Mouse (Mus musculus) heart, embryonic 14.5 days (tissue): ENCODE results near the gene Camk2g. TPM values are rescaled to one million over a fixed set of nuclear protein-coding genes. Genes with fewer than 3 reads are reported as not detected.
"Not testable (repeated sequence)": the region's sequence is repeated elsewhere in the genome, so short reads cannot be mapped to it uniquely, and the experiment has no call there.

ENCODE experiments used
- ATAC-seq: fragments of 200-750 bp; cut with Nextera tagmentation; 2 replicates; pipeline ENCODE4 v1.8.0; 2017; ENCODE audit warnings: low read depth, moderate TSS enrichment; ENCODE audit not compliant: insufficient number of reproducible peaks, insufficient read depth, low FRiP score
- H3K27ac ChIP-seq, 2 experiments: fragments of 200-500 bp in 1 of 2; fragments of 300-500 bp in 1 of 2; sonication (generic) in 1 of 2; replicated peaks in 1 of 2; 2 replicates each; pipeline ENCODE4 v1.5.1; 2012 to 2014; ENCODE audit warnings: low read depth in 2 of 2, low read length in 2 of 2, control low read depth in 1 of 2, mild to moderate bottlenecking in 1 of 2, mixed read lengths in 1 of 2; ENCODE audit not compliant: control insufficient read depth in 1 of 2, insufficient read depth in 1 of 2
- H3K27me3 ChIP-seq: fragments of 300-500 bp; sonication (generic); 2 replicates; pipeline ENCODE4 v1.6.1; 2014; ENCODE audit warnings: mild to moderate bottlenecking, low read length, control low read depth; ENCODE audit not compliant: control insufficient read depth, insufficient read depth
- H3K36me3 ChIP-seq: fragments of 300-500 bp; sonication (generic); 2 replicates; pipeline ENCODE4 v1.6.1; 2014; ENCODE audit warnings: mild to moderate bottlenecking, control low read depth, low read length, mixed read lengths; ENCODE audit not compliant: control insufficient read depth, insufficient read depth
- H3K4me1 ChIP-seq, 2 experiments: fragments of 200-500 bp in 1 of 2; fragments of 300-500 bp in 1 of 2; sonication (generic) in 1 of 2; 2 replicates each; pipeline ENCODE4 v1.6.1; 2012 to 2014; ENCODE audit warnings: low read length in 2 of 2, control low read depth in 1 of 2, mixed read lengths in 1 of 2; ENCODE audit not compliant: control insufficient read depth in 2 of 2, insufficient read depth in 2 of 2
- H3K4me2 ChIP-seq: fragments of 300-500 bp; sonication (generic); 2 replicates; pipeline ENCODE4 v1.6.1; 2014; ENCODE audit warnings: mild to moderate bottlenecking, low read length
- H3K4me3 ChIP-seq, 2 experiments: fragments of 200-500 bp in 1 of 2; fragments of 300-500 bp in 1 of 2; sonication (generic) in 1 of 2; 2 replicates each; pipeline ENCODE4 v1.5.1; 2012 to 2014; ENCODE audit warnings: low read length in 2 of 2, mild to moderate bottlenecking in 2 of 2, control low read depth in 1 of 2, low read depth in 1 of 2, moderate library complexity in 1 of 2; ENCODE audit not compliant: control insufficient read depth in 1 of 2, insufficient read depth in 1 of 2
- H3K9ac ChIP-seq: fragments of 300-500 bp; sonication (generic); 2 replicates; pipeline ENCODE4 v1.6.1; 2014; ENCODE audit warnings: mild to moderate bottlenecking, low read length
- H3K9me3 ChIP-seq: fragments of 300-500 bp; sonication (generic); 2 replicates; pipeline ENCODE4 v1.6.1; 2016; ENCODE audit warnings: low read length, control low read depth; ENCODE audit not compliant: control insufficient read depth
- WGBS: fragments of 180-500 bp; shearing (Covaris S2); extraction: QIAGEN DNeasy Blood & Tissue Kit; methylation state at CpG from one replicate; pipeline ENCODE4 v1.1.7; 2014; 5-methylcytosine and 5-hydroxymethylcytosine counted together
- polyA plus RNA-seq: library from polyadenylated mRNA; unstranded; fragments of >200 nt; fragmentation: Nextera tagmentation; extraction: Ambion mirVana; gene quantifications from 2 replicates; pipeline ENCODE4 v1.2.1, GENCODE M21; 2014

Gene Camk2g
- polyA plus RNA-seq, 1 experiment from 2014 or later: 64.0 TPM

DNA sequence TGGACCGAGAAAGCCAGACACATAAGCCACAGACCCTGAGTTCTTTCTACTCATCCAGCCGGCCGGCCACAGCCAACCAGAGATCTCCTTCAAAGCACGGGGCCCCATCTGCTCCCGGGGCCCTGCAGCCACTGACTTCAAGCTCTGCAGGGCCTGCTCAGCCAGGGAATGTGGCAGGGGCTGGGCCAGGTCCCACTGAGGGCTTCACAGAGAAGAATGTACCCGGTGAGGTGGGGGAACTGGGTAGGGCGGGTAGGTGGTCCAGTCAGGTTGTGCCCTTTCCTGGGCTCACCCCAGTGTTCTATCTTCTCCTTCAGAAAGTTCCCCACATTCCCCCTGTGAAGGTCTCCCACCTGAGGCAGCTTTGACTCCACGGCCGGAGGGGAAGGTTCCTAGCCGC lies 75.4 kb downstream of the Camk2g start:
- no peak overlapping the region for H3K27ac ChIP-seq
- 88% methylated on average over 10 of the region's 10 CpGs for WGBS
- ATAC-seq: no peak
- H3K36me3 ChIP-seq: peaks cover 100% of the 10 kb centered on the region
- H3K4me2 ChIP-seq: no peak overlapping the region
- H3K9me3 ChIP-seq: no peaks in the 10 kb centered on the region
- peaks cover 8 to 10% of the 10 kb centered on the region in 2 experiments; a peak in 3 of 4 replicates for H3K4me1 ChIP-seq
- H3K27me3 ChIP-seq: no peaks in the 10 kb centered on the region
- H3K9ac ChIP-seq: no peak overlapping the region
- no peak overlapping the region for H3K4me3 ChIP-seq

- peak; percentile 52 for ATAC-seq
- H3K4me3 ChIP-seq: no peak overlapping the region
- peaks cover 13 to 25% of the 10 kb centered on the region in 2 experiments for H3K4me1 ChIP-seq
- H3K9ac ChIP-seq: peak overlapping the region; percentile 44
- peak overlapping the region; percentile 26 for H3K4me2 ChIP-seq
- no peaks in the 10 kb centered on the region for H3K9me3 ChIP-seq
- H3K27ac ChIP-seq: peak overlapping the region; percentile 82 to 83
- WGBS: 22% methylated on average over 11 of the region's 11 CpGs
- H3K27me3 ChIP-seq: no peaks in the 10 kb centered on the region
- H3K36me3 ChIP-seq: peaks cover 85% of the 10 kb centered on the region
Measured at GRCm38 (mm10) chr14:20713832-20714231, 80.1 kb downstream of the Camk2g start.

- H3K9ac ChIP-seq: peak overlapping the region; percentile 97
- WGBS: 10% methylated on average over 10 of the region's 10 CpGs
- H3K36me3 ChIP-seq: peaks cover 47% of the 10 kb centered on the region
- peak overlapping the region; percentile 88 for H3K4me2 ChIP-seq
- H3K27me3 ChIP-seq: no peaks in the 10 kb centered on the region
- H3K4me1 ChIP-seq: peaks cover 4 to 25% of the 10 kb centered on the region in 2 experiments
- peak overlapping the region; percentile 89 to 97 for H3K4me3 ChIP-seq
- no peak for ATAC-seq
- H3K9me3 ChIP-seq: no peaks in the 10 kb centered on the region
- peak overlapping the region in 1 of 2 experiments; percentile 90; a peak in 2 of 4 replicates for H3K27ac ChIP-seq
Measured at GRCm38 (mm10) chr14:20708239-20708638, 85.6 kb downstream of the Camk2g start.

GRCm38 (mm10) chr14:20707201-20708190 lies 86.4 kb downstream of the Camk2g start, which contains the start of gene Zswim8:
Gene Zswim8, plus strand, starts transcription at chr14:20707552.
- H3K9me3 ChIP-seq: no peaks in the 10 kb centered on the region
- peaks cover 39% of the 10 kb centered on the region for H3K36me3 ChIP-seq
- H3K4me2 ChIP-seq: peak within 1 kb of the TSS; percentile 88
- peak; percentile 87 for ATAC-seq
- peak within 1 kb of the TSS; percentile 73 to 90 for H3K27ac ChIP-seq
- peaks cover 3 to 23% of the 10 kb centered on the region in 2 experiments; a peak in 3 of 4 replicates for H3K4me1 ChIP-seq
- peak within 1 kb of the TSS; percentile 97 for H3K9ac ChIP-seq
- H3K27me3 ChIP-seq: no peaks in the 10 kb centered on the region
- H3K4me3 ChIP-seq: peak within 1 kb of the TSS; percentile 89 to 97
- under 1% methylated on average over 79 of the region's 80 CpGs for WGBS

- H3K9ac ChIP-seq: peak overlapping the region; percentile 92
- H3K36me3 ChIP-seq: peaks cover 44% of the 10 kb centered on the region
- 11% methylated on average over 8 of the region's 8 CpGs for WGBS
- not testable (repeated sequence) for H3K27me3 ChIP-seq, H3K9me3 ChIP-seq, ATAC-seq
- H3K4me1 ChIP-seq: peaks cover 0 to 33% of the 10 kb centered on the region in 2 experiments; a peak in 3 of 4 replicates
- peak overlapping the region; percentile 73 to 95 for H3K4me3 ChIP-seq
- peak overlapping the region; percentile 71 for H3K4me2 ChIP-seq
- peak overlapping the region; percentile 86 to 89 for H3K27ac ChIP-seq
Measured at GRCm38 (mm10) chr14:20703461-20703860, 90.4 kb downstream of the Camk2g start.

DNA sequence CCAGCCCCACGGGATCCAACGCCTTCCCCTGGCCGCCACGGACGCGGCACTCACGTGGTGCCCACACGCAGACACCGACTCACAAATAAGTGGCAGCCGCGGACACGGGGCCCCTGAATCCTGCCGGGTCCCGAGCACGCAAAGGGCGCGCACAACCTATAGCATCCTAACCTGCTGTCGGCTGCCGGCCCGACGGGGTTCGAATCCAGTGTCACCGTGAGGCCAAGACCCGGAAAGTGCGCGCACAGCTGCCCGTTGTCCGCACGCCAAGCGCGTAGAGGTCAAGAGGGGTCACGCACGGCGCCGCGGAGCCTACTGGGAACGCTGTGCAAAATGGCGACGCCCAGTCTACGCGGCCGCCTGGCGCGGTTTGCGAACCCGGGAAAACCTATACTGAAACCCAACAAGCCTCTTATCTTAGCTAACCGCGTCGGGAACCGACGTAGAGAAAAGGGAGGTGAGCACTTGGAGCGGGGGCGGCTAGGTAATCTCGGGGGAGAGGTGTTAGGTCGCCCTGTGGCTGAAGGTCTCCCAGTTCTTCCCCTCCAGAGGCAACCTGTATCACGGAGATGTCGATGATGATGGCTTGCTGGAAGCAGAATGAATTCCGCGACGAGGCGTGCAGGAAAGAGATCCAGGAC lies 91.0 kb downstream of the Camk2g start, which contains the start of gene Chchd1:
TSS of gene Chchd1 (plus strand) at position 266 of the 641 bp plus-strand sequence.
- Histone ChIP-seq H3K4me3 (peak within 1 kb of the TSS; percentile 73 to 95), H3K9ac (peak within 1 kb of the TSS; percentile 92), H3K4me1 (peaks cover 0 to 36% of the 10 kb centered on the region in 2 experiments; a peak in 3 of 4 replicates), H3K27me3 (no peaks in the 10 kb centered on the region), H3K36me3 (peaks cover 50% of the 10 kb centered on the region), H3K9me3 (no peaks in the 10 kb centered on the region), H3K4me2 (peak within 1 kb of the TSS; percentile 71), H3K27ac (peak within 1 kb of the TSS; percentile 86 to 89)
- ATAC-seq: peak; percentile 70
- WGBS: under 1% methylated on average over 61 of the region's 61 CpGs

DNA sequence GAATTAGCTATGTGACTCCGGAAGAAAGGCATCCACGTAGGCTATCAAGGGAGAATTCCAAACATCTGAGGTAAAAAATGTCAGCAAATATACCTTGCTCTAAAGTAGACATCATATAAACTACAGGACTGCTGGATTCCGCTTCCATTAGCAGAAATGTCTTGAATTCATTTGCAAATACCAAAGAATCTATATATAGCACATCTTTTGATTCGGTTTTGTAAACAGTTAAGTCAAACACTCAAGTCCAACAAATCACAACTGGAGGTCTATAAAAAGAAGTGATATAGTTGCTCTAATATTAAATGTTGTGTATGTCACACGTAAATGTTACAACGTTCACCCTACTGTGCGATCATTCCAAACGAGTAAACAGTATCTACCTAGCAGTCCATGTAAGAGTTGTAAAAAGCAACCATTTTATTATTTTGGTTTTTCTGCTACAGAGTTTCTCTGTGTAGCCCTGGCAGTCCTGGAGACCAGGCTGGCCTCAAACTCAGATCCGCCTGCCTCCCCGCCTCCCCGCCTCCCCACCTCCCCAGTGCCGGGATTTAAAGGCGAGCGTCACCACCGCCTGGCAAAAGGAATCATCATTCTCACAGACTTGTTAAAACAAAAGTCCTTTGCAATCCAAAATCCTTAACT lies 91.7 kb downstream of the Camk2g start:
- Histone ChIP-seq H3K4me2 (peak overlapping the region; percentile 71), H3K9ac (peak overlapping the region; percentile 92), H3K9me3 (no peaks in the 10 kb centered on the region), H3K4me1 (peaks cover 0 to 42% of the 10 kb centered on the region in 2 experiments; a peak in 3 of 4 replicates), H3K4me3 (peak overlapping the region; percentile 73 to 95), H3K27ac (peak overlapping the region; percentile 86 to 89), H3K36me3 (peaks cover 53% of the 10 kb centered on the region), H3K27me3 (no peaks in the 10 kb centered on the region)
- ATAC-seq: no peak
- 5% methylated on average over 15 of the region's 15 CpGs for WGBS
